Mouse (Mus musculus): ENCODE measurements around the gene 2010300C02Rik. TPM values are rescaled to one million over a fixed set of nuclear protein-coding genes. Genes with fewer than 3 reads are reported as not detected.
A peak's percentile ranks its signal among the peaks of the same experiment; 100 is the strongest.

2010300C02Rik gene
- 2.6 TPM in 2 replicates for polyA plus RNA-seq (2016; fragmentation: Nextera tagmentation; extraction: Ambion mirVana)

DNA sequence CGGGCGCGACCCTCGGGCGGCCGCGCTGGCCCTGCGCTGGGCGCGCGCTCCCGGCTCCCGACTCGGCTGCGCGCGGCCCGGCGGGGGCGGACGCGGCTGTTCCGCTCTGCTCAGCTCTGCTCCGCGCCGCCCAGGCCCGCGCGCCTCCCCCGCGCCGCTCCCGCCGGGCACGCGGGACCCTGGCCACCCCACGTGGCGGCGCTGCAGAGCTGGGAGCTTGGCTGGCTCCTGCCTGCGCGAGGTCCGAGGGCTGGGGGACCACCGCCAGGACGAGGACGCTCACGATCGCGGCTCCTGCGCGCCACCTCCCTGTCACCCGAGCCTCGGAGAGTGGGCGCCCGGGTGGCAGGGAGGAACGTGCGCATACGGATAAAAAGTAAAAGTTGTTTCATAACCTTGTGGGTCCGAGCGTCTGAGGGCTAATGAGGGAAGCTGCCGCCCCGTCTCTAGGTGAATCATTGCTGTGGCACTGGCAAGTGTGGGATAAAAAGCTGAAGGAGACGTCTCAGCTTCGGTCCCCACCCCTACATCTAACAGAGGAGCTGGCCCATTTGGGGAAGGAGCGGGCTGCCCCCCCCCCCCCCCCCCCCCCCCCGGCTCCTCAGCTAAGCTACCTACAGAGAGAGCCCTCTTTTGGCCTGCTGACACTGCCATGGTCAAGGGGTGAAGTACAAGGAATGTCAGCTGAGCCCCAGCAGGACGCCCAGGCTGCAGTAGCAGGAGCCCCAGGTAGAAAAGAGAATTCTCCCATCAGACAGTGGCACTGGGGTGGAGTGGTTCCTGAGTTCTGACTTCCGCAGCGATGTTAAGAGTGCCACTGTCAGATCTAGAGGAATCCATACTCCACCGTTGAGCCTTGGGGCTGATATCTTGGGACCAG, at the start of gene 2010300C02Rik:
Gene 2010300C02Rik, minus strand, starts transcription at position 325 of the 880 bp plus-strand sequence.
- H3K27ac ChIP-seq, result no peak within 1 kb of the TSS
- ATAC-seq (ENCODE audit: low FRiP score), result peak; percentile 93

DNA sequence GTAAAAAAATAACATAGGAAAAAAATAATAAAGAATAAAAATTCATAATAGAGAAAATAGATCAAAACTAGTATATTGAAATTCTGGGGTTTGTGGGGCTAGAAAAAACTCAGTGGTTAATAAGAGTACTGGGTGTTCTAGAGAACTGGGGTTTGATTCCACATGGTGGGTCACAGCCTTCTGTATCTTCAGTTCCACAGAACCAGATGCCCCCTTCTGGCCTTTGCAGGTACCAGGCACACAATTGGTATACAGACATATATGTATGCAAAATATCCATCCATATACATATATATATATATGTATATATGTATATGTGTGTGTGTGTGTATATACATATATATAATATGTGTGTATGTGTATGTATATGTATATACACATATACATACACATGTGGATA, 39.5 kb upstream of the 2010300C02Rik start:
- H3K4me1 ChIP-seq, result no peaks in the 10 kb centered on the region
- ATAC-seq (ENCODE audit: low FRiP score), result no peak
- H3K9me3 ChIP-seq (replicated peaks), result no peaks in the 10 kb centered on the region
- H3K27me3 ChIP-seq, result no peaks in the 10 kb centered on the region
- no peak overlapping the region for H3K9ac ChIP-seq
- no peaks in the 10 kb centered on the region for H3K36me3 ChIP-seq
- H3K27ac ChIP-seq, result no peak overlapping the region
- no peak overlapping the region for H3K4me3 ChIP-seq
- H3K4me2 ChIP-seq (replicated peaks), result no peak overlapping the region

More for the DNA sequence above, at the start of gene 2010300C02Rik:
- H3K27me3 ChIP-seq, result peaks cover 35% of the 10 kb centered on the region
- H3K4me3 ChIP-seq, result peak within 1 kb of the TSS; percentile 62
- WGBS, result 1% methylated on average over 67 of the region's 69 CpGs
- peaks cover 11% of the 10 kb centered on the region for H3K4me1 ChIP-seq
- peak within 1 kb of the TSS; percentile 94 for H3K4me2 ChIP-seq (replicated peaks)
- H3K36me3 ChIP-seq, result no peaks in the 10 kb centered on the region
- peak within 1 kb of the TSS; percentile 67 for H3K9ac ChIP-seq
- H3K9me3 ChIP-seq (replicated peaks), result no peaks in the 10 kb centered on the region

DNA sequence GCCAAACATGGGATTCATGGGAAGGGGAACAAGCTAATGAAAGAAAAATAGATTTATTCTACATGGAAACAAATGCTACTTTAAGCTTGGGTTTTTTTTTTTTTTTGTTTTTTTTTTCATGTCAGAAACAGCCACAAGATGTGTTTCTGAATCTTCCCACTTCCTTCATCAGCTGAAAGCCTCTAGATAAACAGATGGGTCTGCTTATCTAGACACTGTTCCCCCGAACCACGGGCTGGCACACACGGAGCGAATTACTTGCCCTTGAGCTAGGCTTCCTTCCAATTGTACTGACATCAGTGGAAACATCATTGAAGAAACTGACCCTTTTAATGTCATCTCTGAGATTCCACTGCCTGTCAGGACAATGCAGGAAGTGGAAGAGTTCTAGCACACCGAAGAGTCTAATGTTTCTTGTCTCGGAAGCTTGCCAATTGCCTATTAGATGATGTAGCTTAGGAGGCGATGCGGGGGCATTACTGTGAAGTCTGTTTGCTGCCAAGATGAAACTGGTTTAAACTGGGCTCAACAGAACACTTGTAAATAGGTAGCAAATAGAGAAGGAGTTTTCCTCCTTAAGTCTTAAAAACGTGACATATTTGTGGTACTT, 24.9 kb upstream of the 2010300C02Rik start:
- Histone ChIP-seq H3K4me3 (no peak overlapping the region), H3K36me3 (no peaks in the 10 kb centered on the region), H3K4me2 (replicated peaks) (no peak overlapping the region), H3K9ac (no peak overlapping the region), H3K27me3 (no peaks in the 10 kb centered on the region), H3K27ac (no peak overlapping the region), H3K4me1 (0 out of 2 replicates have a peak, but pooled peaks cover 4% of the 10 kb centered on the region), H3K9me3 (replicated peaks) (no peaks in the 10 kb centered on the region)
- ATAC-seq (ENCODE audit: low FRiP score), result no peak
- WGBS, result 89% methylated on average over 9 of the region's 9 CpGs

DNA sequence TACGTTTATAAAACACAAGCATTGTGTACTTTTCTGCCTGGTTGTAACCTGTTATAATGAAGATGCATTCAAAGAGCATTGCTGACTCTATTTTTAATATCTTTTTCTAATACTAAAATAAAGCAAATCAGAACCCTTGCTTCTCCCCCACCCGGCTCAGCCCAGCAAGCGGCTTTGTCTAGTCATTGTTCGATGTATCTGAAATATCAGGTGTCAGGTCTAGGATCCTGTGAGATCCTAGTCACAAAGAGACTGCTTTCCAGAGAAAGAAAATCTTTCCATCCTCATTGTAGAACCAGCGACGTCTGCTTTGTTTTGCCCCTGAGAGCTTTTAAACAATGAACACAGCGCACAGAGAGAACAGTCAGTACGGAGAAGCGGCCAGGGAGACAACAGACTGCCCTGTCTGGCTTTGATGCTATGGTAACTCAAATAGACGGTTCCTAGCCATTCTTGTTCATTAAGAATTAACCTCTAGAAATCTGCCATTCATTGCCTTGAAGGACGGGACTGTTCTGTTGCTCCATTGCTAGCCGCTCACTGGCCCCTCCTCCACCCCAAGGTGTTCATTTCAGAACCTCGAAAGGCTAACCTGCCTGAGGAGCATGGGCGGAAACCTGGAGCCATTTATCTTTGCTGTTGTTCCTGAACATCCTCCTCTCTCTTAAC, 22.9 kb upstream of the 2010300C02Rik start:
- Histone ChIP-seq H3K4me2 (replicated peaks) (peak overlapping the region; percentile 36), H3K9ac (no peak overlapping the region), H3K36me3 (no peaks in the 10 kb centered on the region), H3K4me1 (0 out of 2 replicates have a peak, but pooled peaks cover 4% of the 10 kb centered on the region), H3K9me3 (replicated peaks) (no peaks in the 10 kb centered on the region), H3K27me3 (no peaks in the 10 kb centered on the region), H3K4me3 (no peak overlapping the region), H3K27ac (peak overlapping the region; percentile 70)
- 38% methylated on average over 14 of the region's 14 CpGs for WGBS
- ATAC-seq (ENCODE audit: low FRiP score), result no peak

DNA sequence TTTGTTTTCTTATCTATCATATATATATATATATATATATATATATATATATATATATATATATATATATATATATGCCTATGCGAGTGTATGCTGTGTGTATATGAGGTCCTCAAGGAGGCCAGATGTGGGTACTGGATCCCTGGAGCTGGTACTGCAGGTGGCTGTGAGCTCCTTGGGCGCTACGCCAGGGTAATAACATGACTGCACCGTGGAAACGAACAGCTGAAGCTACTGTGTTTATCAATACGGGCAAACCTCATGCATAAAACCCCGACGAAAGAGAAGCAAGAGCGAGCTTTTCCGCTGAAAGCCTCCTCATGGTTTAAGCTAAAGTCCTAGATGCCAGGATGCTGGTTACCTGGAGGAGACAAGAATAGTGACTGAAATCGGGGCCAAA, 22.2 kb upstream of the 2010300C02Rik start:
- H3K4me1 ChIP-seq, result 0 out of 2 replicates have a peak, but pooled peaks cover 4% of the 10 kb centered on the region
- no peak overlapping the region for H3K4me2 ChIP-seq (replicated peaks)
- H3K4me3 ChIP-seq, result no peak overlapping the region
- no peak overlapping the region for H3K9ac ChIP-seq
- no peaks in the 10 kb centered on the region for H3K9me3 ChIP-seq (replicated peaks)
- H3K36me3 ChIP-seq, result no peaks in the 10 kb centered on the region
- H3K27ac ChIP-seq, result no peak overlapping the region
- H3K27me3 ChIP-seq, result no peaks in the 10 kb centered on the region
- 77% methylated on average over 11 of the region's 11 CpGs for WGBS
- ATAC-seq (ENCODE audit: low FRiP score), result no peak

DNA sequence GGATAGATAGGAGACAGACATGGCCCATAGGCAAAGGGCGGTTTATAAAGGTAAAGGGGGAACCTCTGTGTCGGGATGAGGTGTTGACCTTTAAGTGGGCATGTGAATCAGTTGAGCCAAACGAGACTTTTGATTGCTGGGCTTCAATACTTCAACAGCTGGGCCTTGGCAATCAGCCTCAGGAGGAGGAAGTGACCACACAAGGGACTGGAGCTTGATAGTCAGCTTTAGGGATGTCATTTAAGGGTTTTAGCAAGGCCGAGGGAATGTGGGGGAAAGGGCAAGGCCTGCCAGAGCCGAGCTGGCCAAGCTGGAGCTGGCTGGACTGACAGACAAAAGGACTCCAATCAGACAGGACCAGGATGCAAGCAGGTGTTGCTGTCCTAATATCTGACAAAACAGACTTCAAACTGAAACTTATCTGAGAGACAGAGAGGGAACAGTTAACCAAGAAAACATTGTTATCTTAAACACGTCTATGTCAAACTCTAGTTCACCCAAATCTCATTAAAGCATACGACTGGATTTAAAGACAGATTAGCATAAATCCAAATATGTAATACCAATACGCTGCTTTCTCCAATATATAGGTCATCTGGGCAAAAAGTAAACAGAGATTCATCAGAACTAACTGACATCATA, 20.4 kb upstream of the 2010300C02Rik start:
- Histone ChIP-seq H3K36me3 (no peaks in the 10 kb centered on the region), H3K27ac (no peak overlapping the region), H3K9ac (no peak overlapping the region), H3K4me1 (0 out of 2 replicates have a peak, but pooled peaks cover 4% of the 10 kb centered on the region), H3K27me3 (no peaks in the 10 kb centered on the region), H3K9me3 (replicated peaks) (no peaks in the 10 kb centered on the region), H3K4me2 (replicated peaks) (no peak overlapping the region), H3K4me3 (no peak overlapping the region)
- WGBS, result 80% methylated on average over 8 of the region's 8 CpGs
- ATAC-seq (ENCODE audit: low FRiP score), result no peak

DNA sequence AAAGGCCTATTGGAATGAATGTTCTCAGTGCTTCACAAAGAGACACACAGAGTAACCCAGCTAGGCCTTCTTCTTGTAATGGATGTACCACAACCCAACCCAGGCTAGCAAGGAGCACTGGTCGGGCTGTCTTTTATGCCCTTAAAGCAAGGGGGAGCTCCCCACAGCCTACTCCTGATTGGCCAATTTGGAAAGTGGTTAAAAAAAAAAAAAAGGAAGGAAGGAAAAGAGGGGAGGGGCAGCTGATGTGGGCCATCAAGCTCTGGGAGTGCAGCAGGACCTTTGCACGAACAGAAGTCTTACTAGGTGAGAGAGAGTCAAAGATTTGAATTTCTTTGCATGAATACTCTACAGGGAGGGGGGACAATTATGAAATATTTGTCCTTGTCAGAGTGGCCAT, 19.0 kb upstream of the 2010300C02Rik start:
- Histone ChIP-seq H3K27me3 (no peaks in the 10 kb centered on the region), H3K4me1 (0 out of 2 replicates have a peak, but pooled peaks cover 4% of the 10 kb centered on the region), H3K4me2 (replicated peaks) (no peak overlapping the region), H3K4me3 (no peak overlapping the region), H3K9me3 (replicated peaks) (no peaks in the 10 kb centered on the region), H3K9ac (no peak overlapping the region), H3K36me3 (no peaks in the 10 kb centered on the region), H3K27ac (no peak overlapping the region)
- 68% methylated on average over 2 of the region's 2 CpGs for WGBS
- ATAC-seq (ENCODE audit: low FRiP score), result no peak

DNA sequence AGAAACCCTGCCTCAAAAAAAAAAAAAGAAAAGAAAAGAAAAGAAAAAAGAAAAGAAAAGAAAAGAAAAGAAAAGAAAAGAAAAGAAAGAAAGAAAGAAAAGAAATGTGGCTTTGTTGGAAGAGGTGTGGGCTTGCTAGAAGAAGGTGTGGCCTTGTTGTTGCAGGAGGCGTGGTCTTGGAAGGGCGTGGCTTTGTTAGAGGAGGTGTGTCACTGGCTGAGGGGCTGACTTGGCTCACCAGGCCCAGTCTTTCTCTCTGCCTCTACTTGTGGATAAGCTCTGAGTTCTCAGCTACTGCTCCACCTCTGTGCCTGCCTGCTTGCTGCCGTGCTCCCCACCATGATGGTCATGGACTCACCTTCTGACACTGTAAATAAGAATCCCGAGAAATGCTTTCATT, 17.2 kb upstream of the 2010300C02Rik start:
- H3K9me3 ChIP-seq (replicated peaks), result no peaks in the 10 kb centered on the region
- no peaks in the 10 kb centered on the region for H3K4me1 ChIP-seq
- H3K9ac ChIP-seq, result no peak overlapping the region
- no peak overlapping the region for H3K4me3 ChIP-seq
- H3K27me3 ChIP-seq, result no peaks in the 10 kb centered on the region
- ATAC-seq (ENCODE audit: low FRiP score), result no peak
- no peak overlapping the region for H3K27ac ChIP-seq
- no peaks in the 10 kb centered on the region for H3K36me3 ChIP-seq
- WGBS, result 82% methylated on average over 4 of the region's 4 CpGs
- no peak overlapping the region for H3K4me2 ChIP-seq (replicated peaks)

DNA sequence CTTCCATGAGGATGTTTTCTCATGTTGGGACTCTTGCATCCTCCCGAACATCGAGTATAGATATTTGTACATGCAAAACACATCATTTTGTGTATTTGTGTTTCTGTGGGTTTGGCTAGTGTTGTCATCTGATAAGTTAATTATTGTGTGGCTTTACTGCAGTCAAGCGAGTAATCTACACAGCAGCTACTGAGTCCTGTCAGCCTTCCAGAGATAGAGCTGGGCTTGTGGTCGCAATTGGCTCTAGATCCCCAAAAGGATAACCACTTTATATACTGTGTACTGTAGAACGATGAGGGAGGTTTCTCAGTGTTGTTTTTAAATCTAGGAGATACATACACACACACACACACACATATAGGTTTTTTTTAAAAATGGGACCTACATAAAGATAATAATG, 16.0 kb upstream of the 2010300C02Rik start:
- H3K36me3 ChIP-seq, result no peaks in the 10 kb centered on the region
- H3K9ac ChIP-seq, result no peak overlapping the region
- H3K4me1 ChIP-seq, result no peaks in the 10 kb centered on the region
- no peak overlapping the region for H3K4me2 ChIP-seq (replicated peaks)
- 96% methylated on average over 5 of the region's 5 CpGs for WGBS
- no peak overlapping the region for H3K4me3 ChIP-seq
- no peaks in the 10 kb centered on the region for H3K9me3 ChIP-seq (replicated peaks)
- no peak overlapping the region for H3K27ac ChIP-seq
- no peak for ATAC-seq (ENCODE audit: low FRiP score)
- no peaks in the 10 kb centered on the region for H3K27me3 ChIP-seq

DNA sequence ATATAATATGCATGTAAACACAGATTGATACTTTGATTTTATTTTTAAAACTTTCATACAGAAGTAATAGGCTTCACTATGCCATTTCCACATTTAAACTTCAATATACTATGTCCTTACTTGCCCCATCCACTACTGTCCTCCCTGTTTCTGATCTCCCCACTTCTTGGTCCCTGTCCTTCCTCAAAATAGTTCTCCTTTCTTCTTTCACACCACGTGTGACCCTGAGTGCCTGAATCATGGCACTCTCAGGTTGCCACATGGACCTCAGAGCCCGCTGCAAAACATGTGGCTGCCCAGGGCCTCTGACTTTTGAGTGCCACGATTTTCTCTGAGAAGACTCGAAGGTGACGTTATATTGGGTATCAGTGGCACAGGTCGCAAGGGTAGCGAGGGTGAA, 15.0 kb upstream of the 2010300C02Rik start:
- Histone ChIP-seq H3K36me3 (no peaks in the 10 kb centered on the region), H3K9ac (no peak overlapping the region), H3K27ac (no peak overlapping the region), H3K4me3 (no peak overlapping the region), H3K4me1 (no peaks in the 10 kb centered on the region), H3K9me3 (replicated peaks) (no peaks in the 10 kb centered on the region), H3K27me3 (no peaks in the 10 kb centered on the region), H3K4me2 (replicated peaks) (no peak overlapping the region)
- no peak for ATAC-seq (ENCODE audit: low FRiP score)
- WGBS, result 73% methylated on average over 7 of the region's 7 CpGs

DNA sequence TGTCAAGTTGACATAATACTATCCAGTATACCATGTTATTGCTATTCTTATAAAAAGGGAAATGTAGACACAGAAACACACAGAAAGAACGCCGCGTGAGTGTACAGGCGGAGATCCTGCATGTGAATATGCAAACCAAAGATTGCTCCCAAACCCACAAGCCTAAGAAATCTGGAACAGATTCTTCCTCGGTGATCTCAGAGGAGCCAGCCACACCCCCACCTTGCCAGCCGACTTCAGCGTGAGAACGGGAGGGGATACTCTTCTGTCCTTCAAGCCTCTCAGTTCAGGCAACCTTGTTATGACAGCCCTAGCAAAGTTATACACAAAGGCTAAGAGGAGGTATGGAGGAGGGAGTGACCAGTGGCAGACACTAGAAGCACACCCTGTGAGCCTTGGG, 9.5 kb upstream of the 2010300C02Rik start:
- H3K9ac ChIP-seq, result no peak overlapping the region
- H3K9me3 ChIP-seq (replicated peaks), result no peaks in the 10 kb centered on the region
- no peak overlapping the region for H3K4me3 ChIP-seq
- H3K4me2 ChIP-seq (replicated peaks), result no peak overlapping the region
- ATAC-seq (ENCODE audit: low FRiP score), result no peak
- no peaks in the 10 kb centered on the region for H3K4me1 ChIP-seq
- WGBS, result 89% methylated on average over 8 of the region's 8 CpGs
- H3K27ac ChIP-seq, result no peak overlapping the region
- no peaks in the 10 kb centered on the region for H3K36me3 ChIP-seq
- no peaks in the 10 kb centered on the region for H3K27me3 ChIP-seq

DNA sequence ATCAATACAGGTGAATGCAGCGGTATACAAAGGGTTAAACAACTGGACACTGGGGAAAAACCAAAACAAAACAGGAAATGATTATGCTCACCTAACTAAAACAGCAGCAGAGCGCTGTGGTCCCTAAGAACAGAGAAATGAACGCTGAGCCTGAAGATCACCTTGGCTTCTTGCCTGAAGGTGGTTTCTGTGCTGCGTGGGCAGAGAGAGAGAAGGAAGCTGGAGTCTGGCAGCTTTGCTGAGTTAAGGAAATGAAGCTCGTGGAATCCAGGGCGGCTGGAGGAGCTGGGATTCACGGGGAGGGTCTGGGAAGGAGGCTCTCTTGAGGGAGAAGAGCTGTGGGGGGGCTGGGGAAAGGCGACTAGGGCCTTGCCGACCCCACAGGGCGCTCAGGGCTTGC, 8.2 kb upstream of the 2010300C02Rik start:
- H3K27ac ChIP-seq, result no peak overlapping the region
- 73% methylated on average over 10 of the region's 10 CpGs for WGBS
- H3K9ac ChIP-seq, result no peak overlapping the region
- 0 out of 2 replicates have a peak, but pooled peaks cover 3% of the 10 kb centered on the region for H3K27me3 ChIP-seq
- no peaks in the 10 kb centered on the region for H3K9me3 ChIP-seq (replicated peaks)
- H3K4me2 ChIP-seq (replicated peaks), result no peak overlapping the region
- ATAC-seq (ENCODE audit: low FRiP score), result no peak
- no peaks in the 10 kb centered on the region for H3K36me3 ChIP-seq
- no peaks in the 10 kb centered on the region for H3K4me1 ChIP-seq
- H3K4me3 ChIP-seq, result no peak overlapping the region
